Mouse (Mus musculus) left cerebral cortex, postnatal 10 days (tissue): ENCODE measurements at regions not wholly inside any gene's neighbourhood (a gene's known extent, or its start where the extent isn't known, plus 50 kb on each side); places are given as distances from the start of the nearest gene placed in this dataset.
A peak's percentile ranks its signal among the peaks of the same experiment; 100 is the strongest.
"Not testable (repeated sequence)": the region's sequence is repeated elsewhere in the genome, so short reads cannot be mapped to it uniquely, and the experiment has no call there.

Source experiments
- DNase-seq, 2 experiments: peaks; one replicate each; pipeline ENCODE4 v3.0.0; 2021 to 2022; ENCODE audit warnings: low spot score in 2 of 2, mixed read lengths in 1 of 2; ENCODE audit errors: extremely low spot score in 1 of 2
- intact Hi-C: fragments of 180-260 bp; cut with DNase I; formaldehyde crosslinking; loops from one replicate; pipeline ENCODE4 v1.15.1; 2025

- intact Hi-C loops = no loop called here
These were observed 88.3 kb upstream of the Tmem28 start for GRCm38 (mm10) chrX:99732526-99732925.

GRCm38 (mm10) chrX:99725101-99725500 lies 95.7 kb upstream of the Tmem28 start:
- peak; percentile 7 to 21 for DNase-seq
- intact Hi-C loops = no loop called here

More at GRCm38 (mm10) chrX:99732526-99732925, 88.3 kb upstream of the Tmem28 start:
- DNase-seq = no peak

- intact Hi-C loops = no loop called here
These were observed 125.5 kb upstream of the Tmem28 start for GRCm38 (mm10) chrX:99695366-99695765.

DNA sequence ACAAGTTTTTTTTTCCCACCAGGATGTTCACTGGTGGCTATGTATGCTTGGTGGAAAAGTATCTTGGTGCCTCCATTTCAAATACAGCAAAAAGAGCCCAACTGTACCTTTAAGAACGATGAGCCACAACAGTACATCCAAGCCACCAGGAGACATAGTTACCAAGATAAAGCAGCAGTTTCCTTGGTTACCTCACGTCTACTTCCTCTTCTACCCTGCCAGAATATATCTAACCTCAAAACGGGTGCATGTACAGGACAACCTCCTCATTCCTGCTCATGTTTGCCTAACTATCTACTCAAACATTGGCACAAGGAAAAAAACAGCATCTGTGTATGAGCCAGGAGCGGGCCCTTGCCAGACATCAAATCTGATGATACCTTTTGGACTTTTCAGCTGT lies 129.8 kb upstream of the Tmem28 start:
- DNase-seq = no peak
- intact Hi-C loops = no loop called here

More at GRCm38 (mm10) chrX:99695366-99695765, 125.5 kb upstream of the Tmem28 start:
- no peak for DNase-seq

DNA sequence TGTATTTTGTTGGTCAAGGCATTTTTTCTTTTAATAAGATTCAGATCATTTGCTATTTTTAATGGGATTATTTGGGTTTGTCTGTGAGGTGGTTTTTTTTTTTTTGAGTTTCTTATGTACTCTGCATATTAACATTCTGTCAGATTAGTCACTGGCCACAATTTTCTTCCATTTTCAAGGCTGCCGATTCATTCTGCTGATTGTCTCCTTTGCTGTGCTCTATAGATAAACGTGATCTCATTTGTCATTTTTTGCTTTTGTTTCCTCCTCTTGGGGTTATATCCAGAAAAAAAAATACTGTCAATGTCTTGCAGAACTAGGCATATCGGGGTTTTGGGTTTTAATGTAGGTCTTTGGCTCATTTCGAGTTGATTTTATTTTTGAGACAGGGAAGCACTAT lies 131.1 kb upstream of the Tmem28 start:
- DNase-seq = no peak
- intact Hi-C loops = no loop called here

DNA sequence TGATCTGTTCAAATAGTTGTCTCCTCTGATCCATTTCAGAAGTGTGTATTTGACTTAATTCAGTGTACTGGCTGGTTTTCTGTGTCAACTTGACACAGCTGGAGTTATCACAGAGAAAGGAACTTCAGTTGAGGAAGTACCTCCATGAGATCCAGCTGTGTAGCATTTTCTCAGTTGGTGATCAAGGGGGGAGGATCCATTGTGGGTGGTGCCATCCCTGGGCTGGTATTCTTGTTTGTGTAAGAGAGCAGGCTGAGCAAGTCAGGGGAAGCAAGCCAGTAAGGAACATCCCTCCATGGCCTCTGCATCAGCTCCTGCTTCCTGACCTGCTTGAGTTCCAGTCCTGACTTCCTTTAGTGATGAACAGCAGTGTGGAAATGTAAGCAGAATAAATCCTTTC lies 138.3 kb upstream of the Tmem28 start:
- intact Hi-C loops, DNase-seq: not testable (repeated sequence)

DNA sequence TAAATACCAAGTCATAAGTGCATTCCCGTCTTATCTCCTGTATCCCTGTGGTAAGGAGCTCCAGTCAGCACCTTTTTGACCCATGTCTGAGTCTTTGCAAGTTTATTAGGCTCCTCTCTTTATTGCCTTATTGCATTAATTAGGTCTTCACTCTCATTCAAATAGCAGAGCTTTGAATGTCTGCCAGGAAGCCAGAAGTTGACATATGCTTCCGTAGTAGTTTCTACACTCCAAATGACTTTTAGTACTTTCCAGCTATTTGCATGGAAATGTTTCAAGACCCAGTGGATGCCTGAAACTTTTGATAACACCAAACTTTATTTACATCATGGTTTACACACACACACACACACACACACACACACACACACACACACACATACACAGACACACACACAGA lies 153.2 kb upstream of the Tmem28 start:
- no peak for DNase-seq
- intact Hi-C loops = no loop called here

DNA sequence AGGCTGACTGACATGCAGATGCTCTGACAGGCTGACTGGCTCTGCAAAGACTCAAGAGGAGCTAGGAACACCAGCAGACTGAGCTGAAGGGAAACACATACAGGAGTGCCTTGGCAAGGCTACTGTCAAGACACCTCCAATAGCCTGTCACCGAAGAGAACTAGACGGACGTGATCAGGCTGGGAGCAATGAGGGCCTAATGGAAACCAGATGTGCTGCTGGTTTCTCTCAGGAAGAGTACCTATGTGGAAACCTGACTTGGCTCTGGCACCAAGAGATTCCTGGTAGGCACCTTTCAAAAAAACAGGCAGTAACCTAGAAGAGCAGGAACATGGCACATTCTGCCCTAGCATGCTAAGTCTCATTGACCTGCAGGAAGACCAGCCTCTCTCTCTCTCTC lies 158.3 kb upstream of the Tmem28 start:
- intact Hi-C loops = no loop called here
- no peak for DNase-seq

DNA sequence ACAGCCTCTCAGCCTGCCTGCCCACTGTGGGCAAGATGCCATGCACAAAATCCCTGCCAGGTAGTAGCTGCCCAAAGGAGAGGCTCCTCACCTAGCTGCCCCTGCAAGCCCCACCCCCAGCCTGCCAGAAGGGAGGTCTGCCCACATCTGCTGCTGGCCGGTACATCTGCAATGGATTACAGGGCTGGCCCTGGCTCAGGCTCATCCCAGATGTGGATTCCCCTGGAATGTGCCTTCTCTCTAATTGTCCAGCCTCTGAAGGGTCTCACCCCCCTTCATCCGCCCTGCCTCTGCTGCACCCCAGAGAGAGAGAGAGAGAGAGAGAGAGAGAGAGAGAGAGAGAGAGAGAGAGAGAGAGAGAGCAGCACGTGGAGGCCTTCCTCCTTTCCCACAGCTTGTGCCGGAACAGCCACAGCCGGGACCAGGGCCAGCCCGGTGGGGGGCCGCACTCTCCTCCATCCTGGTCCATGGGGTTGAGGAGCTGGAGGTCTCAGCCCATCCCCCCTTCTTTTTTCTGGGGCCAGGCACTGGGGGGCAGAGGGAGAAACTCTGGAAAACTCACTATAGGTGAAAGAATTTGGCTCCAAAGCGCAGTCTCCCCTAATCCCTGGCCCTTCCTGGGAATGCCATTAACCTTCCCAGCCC lies 161.2 kb upstream of the Tmem28 start:
- intact Hi-C loops = no loop called here
- peak in 1 of 2 experiments; percentile 34 for DNase-seq

DNA sequence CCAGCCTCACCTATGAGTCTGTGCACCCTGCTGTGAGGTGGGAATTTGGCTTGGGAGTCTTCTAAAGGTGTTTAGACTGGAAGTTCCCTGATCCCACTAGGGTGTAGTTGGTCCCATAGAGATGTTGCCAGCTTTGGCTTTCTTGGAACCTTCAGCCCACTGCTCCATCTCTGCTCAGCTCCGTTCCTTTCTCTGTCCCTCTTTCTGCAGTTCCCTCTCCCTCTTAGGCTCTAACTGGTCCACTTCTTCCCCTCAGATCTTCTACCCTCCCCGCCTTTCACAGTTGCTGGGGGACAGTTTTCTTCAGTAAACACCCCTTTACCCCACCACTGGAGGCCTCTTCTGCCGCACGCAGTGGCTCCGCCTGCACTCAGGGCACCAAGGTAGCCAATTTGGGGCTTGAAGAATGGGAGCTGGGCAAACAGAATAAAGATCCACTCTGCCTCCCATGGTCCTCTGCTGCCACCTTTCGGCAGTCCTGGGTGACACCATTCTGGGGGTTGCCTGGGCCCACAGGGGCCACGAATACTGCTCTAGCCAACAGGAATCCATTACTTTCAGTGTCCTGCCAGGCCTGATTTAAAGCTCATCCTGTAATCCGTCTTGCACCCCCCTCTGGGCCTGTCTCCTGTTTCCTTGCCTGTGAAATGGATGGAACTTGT lies 162.9 kb upstream of the Tmem28 start:
- intact Hi-C loops = loop anchor here (2.0 kb wide), 1 partner anchor 523 kb away; no protein-coding TSS in a partner anchor
- DNase-seq = peak; percentile 11 to 66

- DNase-seq = no peak
- intact Hi-C loops = loop anchor here (2.0 kb wide), 1 partner anchor 522 kb away; no protein-coding TSS in a partner anchor
These were observed 163.8 kb upstream of the Tmem28 start for GRCm38 (mm10) chrX:99656988-99657387.

DNA sequence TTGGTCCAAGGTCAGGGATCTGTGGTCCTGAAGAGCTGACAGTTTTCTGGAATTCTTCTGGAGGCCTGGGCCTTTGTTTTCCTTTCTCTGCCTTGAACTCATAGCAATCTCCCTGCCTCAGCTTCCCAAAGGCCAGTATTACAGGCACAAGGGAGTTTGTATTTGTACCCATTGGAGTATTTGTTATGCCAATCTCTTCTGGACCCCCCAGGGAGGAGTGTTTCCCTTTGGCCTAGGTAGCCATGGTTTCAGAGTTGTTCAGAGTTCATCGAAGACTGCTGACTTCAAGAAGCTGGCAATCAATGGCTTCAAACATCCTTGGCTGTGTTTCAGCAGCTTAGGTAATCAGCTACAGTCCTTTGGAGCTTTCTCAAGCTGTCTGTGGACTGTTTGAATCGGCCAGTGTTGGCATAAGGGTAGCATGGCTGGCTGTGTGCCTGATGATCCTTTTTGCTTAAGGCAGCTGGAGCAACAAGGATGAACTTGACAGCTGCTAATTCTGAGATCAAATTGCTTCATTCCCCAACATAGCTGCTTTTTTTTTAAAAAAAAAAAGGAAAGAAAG lies 161.2 kb upstream of the Pja1 start:
- DNase-seq = no peak
- intact Hi-C loops = no loop called here

DNA sequence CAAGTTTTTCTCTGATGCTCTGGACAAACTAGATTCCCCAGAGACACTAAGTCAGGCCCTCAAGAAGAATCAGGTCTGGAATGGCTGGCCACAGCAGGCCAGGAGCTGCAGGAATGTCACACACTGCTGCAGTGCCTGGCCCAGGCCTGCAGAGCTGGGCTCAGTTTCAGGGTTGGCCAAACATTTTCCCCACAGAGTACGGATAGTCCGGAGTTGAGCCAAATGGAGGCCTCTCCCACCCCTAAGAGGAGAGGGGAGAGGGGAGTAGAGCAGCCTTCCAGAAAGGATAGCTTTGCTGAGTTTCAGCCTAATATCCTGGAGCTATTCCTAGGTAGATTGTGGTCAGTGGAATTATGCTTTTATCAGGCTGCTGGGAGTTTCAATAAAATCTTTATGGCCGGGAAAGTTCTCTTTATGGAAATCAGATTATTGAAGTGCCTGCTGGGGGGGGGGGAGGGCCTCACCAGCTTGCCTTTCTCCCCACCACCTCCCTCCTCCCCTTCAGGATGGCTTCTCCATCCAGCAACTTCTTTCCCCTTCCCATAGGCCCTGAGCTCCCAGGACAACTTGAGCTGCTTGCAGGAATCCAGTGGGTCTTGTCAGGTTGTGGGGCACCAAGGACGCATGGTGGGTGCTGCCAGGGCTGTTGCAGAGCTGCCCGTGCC lies 153.6 kb upstream of the Pja1 start:
- intact Hi-C loops = no loop called here
- no peak for DNase-seq

DNA sequence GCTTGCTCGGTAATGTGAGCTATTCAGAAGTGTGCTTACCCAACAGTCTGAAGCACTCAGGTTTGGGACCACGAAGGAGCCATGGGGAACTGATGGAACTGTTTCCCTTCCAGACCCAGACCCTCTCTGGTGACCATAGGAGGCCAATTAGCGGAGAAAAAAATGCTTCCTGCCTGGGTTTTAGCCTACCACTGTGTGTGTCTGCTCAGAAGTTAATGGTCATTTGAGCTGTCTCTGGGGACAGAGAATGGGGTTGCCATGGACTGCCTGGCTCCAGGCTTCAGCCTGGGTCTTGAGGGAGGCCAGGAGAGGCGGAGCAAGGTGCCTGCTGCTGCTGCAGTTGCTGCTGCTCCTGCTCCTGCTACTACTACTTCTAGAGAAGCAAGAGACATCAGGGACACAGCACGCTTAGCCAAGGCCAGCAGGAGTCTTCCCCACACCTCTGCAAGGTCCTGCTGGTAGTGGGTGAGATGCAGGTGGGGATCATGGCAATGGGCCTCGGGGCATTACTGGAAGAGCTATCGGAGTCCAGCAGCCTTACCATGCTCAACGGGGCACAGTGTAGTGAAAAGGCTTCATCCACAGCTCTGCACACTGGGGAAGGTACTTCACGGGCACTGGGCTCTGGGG lies 141.2 kb upstream of the Pja1 start:
- intact Hi-C loops = no loop called here
- no peak for DNase-seq

DNA sequence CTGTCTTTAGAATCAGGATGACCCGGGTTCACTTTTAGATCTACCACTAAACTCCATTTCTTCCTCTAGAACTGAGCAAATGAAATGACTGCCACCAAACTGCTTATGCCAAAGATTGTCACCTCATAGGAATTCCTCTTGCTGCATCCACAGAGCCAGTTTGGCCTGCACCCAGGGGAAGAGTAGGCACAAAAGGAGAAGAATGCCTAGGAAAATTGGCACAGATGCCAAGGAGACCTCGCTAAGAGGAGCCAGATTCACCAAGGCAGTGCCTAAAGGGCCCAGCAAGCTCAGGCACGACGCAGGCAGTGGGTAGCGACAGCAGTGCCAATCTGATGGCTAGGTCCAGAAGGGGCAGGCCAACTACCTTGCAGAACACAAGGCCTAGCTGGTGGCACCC lies 139.0 kb upstream of the Pja1 start:
- intact Hi-C loops = no loop called here
- DNase-seq = no peak

DNA sequence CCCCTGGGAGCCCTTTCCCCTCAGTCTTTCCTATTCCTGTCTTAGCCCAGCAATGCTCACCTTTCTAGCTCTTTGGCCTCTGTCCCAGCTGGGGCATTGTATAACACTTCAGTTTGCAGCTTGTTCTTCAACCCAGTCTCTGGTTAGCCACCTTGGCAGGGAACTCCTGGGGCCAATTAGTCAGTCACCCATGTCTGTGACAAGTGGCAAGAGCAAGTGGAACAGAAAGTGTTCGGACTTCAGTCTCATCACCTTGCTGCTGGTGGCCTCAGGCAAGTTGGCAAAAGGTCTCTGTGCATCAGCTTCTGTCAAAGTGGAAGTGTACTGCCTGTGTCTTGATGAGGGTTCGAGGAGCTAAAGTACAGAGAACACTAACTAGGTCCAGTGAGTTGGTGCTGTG lies 138.5 kb upstream of the Pja1 start:
- intact Hi-C loops = no loop called here
- DNase-seq = no peak

DNA sequence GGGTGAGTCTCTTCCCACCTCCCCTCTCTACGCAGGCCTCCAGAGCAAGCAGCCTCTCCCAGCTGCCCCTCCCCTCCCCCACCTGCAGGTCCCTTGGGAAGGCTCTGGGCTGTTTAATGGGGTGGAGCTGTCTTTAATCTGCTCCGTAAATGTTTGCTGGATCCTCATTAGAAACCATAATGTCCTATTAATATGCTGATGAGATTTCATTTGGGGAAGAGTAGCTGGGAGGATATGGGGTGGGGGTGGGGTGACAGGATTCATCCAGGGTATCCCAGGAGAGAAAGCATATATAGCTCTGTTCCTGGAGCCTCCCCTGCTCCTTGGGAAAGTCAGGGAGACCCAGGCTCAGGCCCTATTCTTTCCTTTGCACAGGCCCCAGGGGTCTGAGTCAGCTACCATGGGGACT lies 137.2 kb upstream of the Pja1 start:
- intact Hi-C loops = no loop called here
- no peak for DNase-seq

DNA sequence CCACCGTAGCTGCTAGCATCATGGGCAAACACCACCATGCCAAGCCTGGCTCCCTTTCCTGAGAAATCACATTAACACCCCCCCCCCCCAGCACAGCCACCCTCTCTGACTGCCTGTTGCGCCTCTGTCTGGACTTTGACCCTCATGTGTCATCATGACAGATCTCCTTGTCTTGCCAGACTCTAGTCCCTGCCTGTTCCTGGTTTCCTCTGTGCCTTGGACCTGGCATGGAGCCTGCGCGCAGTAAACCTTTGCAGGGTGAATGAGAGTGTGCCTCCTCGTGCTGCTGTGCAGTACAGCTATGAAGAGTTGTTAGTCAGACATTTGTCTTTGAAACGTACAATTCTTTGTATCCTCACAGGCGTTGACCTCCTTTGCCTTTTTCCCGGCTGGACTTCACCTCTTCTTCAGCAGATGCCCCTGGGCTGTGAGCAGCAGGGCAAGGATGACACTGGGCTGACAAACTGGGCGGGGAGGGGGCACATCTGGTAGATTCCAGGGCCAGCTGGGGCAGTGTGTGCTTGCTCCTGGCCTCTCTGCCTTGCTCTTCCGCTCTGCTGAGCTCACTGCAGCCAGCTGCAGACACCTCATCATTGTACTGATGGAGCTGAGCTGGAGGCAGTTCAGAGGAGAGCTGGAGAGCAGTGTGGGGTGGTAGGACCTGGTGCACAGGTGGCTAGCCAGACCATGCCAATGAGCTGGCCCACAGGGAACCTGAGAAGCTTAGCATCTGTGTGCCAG lies 134.2 kb upstream of the Pja1 start:
- intact Hi-C loops = no loop called here
- no peak for DNase-seq

DNA sequence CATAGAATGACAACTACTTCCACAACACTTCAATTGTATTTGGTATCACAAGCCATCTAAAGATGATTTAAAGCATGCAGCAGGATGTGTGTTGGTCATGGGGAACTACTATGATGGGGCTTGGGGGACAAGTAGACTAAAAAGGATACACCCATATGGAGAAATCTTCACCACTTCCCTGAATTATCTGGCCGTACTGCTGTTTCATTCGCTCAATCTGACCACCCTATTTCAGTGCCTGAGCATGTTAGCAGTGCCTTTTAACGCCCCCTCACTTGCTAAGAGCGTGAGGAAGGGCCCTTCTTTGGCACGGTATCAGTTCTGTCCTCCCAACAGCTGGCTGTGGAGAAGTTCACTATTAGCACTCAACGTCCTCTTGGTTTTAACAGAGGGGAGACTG lies 132.6 kb upstream of the Pja1 start:
- DNase-seq = no peak
- intact Hi-C loops = no loop called here
